Mouse (Mus musculus) neural tube, embryonic 11.5 days (tissue): ENCODE measurements around the gene Sapcd1. TPM values are rescaled to one million over a fixed set of nuclear protein-coding genes. Genes with fewer than 3 reads are reported as not detected.
A peak's percentile ranks its signal among the peaks of the same experiment; 100 is the strongest.

Experiments
- ATAC-seq: fragments of 200-750 bp; cut with Nextera tagmentation; 2 replicates; pipeline ENCODE4 v1.8.0; 2017; ENCODE audit warnings: moderate number of reproducible peaks, mild to moderate bottlenecking, moderate TSS enrichment, moderate library complexity; ENCODE audit not compliant: insufficient read depth, low FRiP score, low TSS enrichment
- DNase-seq: peaks from one replicate; pipeline ENCODE4 v3.0.0-alpha.2; 2015; ENCODE audit warnings: low spot score
- H3K27ac ChIP-seq: fragments of 300-500 bp; sonication (generic); 2 replicates; pipeline ENCODE4 v1.5.1; 2014; ENCODE audit warnings: low read depth, mild to moderate bottlenecking, low read length
- H3K27me3 ChIP-seq: fragments of 300-500 bp; sonication (generic); 2 replicates; pipeline ENCODE4 v1.6.1; 2014; ENCODE audit warnings: mild to moderate bottlenecking, low read length, mixed read lengths; ENCODE audit not compliant: control insufficient read depth, insufficient read depth
- H3K36me3 ChIP-seq: fragments of 300-500 bp; sonication (generic); 2 replicates; pipeline ENCODE4 v1.6.1; 2014; ENCODE audit warnings: mild to moderate bottlenecking, low read length, moderate library complexity, mixed read lengths; ENCODE audit not compliant: control insufficient read depth, insufficient read depth
- H3K4me1 ChIP-seq: fragments of 300-500 bp; sonication (generic); 2 replicates; pipeline ENCODE4 v1.6.1; 2014; ENCODE audit warnings: low read length, mixed read lengths; ENCODE audit not compliant: control insufficient read depth, insufficient read depth
- H3K4me2 ChIP-seq: fragments of 300-500 bp; sonication (generic); 2 replicates; pipeline ENCODE4 v1.6.1; 2014; ENCODE audit warnings: low read depth, mild to moderate bottlenecking, moderate library complexity
- H3K4me3 ChIP-seq: fragments of 300-500 bp; sonication (generic); 2 replicates; pipeline ENCODE4 v1.5.1; 2014; ENCODE audit warnings: low read depth, low read length
- H3K9ac ChIP-seq: fragments of 300-500 bp; sonication (generic); 2 replicates; pipeline ENCODE4 v1.6.1; 2014; ENCODE audit warnings: mild to moderate bottlenecking, low read length
- H3K9me3 ChIP-seq: fragments of 300-500 bp; sonication (generic); 2 replicates; pipeline ENCODE4 v1.6.1; 2016; ENCODE audit warnings: low read length; ENCODE audit not compliant: control insufficient read depth
- WGBS: fragments of 180-500 bp; shearing (Covaris S2); extraction: QIAGEN DNeasy Blood & Tissue Kit; methylation state at CpG from one replicate; pipeline ENCODE4 v1.1.7; 2014; 5-methylcytosine and 5-hydroxymethylcytosine counted together
- polyA plus RNA-seq: library from polyadenylated mRNA; unstranded; fragments of >200 nt; fragmentation: Nextera tagmentation; extraction: Ambion mirVana; gene quantifications from 2 replicates; pipeline ENCODE4 v1.2.1, GENCODE M21; 2014

The Sapcd1 gene
- polyA plus RNA-seq, 1 experiment from 2014 or later, result 5.2 TPM

DNA sequence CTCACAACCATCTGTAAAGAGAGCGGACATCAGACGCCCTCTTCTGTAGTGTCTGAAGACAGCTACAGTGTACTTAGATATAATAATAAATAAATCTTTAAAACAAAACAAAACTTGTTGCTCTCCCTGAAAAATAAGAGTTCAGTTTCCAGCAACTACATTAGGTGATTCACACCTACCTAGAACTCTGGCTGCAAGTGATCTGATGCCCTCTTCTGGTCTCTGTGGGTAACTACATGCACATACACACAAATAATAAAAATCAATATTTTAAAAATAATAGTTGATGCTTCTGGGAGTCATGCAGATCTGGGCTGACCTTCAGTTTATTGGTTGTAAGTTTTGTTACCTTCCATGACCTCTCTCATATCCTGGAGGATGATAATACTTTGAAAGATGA, 43.6 kb downstream of the Sapcd1 start:
- peaks cover 10% of the 10 kb centered on the region for H3K4me1 ChIP-seq
- no peaks in the 10 kb centered on the region for H3K9me3 ChIP-seq
- 80% methylated on average over 2 of the region's 2 CpGs for WGBS
- H3K27me3 ChIP-seq, result no peaks in the 10 kb centered on the region
- no peak overlapping the region for H3K4me2 ChIP-seq
- H3K27ac ChIP-seq, result no peak overlapping the region
- ATAC-seq (no peak), DNase-seq (no peak)
- no peak overlapping the region for H3K4me3 ChIP-seq
- peaks cover 6% of the 10 kb centered on the region for H3K36me3 ChIP-seq
- no peak overlapping the region for H3K9ac ChIP-seq

DNA sequence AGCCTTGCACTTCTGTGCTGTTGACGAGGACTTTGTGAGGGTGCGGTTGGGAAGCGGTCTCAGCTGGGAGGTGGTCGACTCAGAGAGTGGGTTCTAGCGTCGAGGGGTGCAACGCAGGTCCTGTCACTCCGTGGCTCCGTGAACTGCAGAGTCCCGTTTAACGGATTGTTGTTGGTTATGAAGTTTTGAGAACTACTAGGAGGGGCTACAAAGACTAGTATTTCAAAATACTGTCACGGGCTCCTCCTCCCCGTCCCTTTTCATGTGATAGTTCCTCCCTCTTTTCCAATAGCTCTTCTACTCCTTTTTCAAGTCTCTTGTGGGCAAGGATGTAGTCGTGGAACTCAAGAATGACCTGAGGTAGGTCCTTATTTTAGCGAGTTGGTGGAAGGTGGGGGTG, 45.5 kb downstream of the Sapcd1 start:
- WGBS, result under 1% methylated on average over 15 of the region's 15 CpGs

DNA sequence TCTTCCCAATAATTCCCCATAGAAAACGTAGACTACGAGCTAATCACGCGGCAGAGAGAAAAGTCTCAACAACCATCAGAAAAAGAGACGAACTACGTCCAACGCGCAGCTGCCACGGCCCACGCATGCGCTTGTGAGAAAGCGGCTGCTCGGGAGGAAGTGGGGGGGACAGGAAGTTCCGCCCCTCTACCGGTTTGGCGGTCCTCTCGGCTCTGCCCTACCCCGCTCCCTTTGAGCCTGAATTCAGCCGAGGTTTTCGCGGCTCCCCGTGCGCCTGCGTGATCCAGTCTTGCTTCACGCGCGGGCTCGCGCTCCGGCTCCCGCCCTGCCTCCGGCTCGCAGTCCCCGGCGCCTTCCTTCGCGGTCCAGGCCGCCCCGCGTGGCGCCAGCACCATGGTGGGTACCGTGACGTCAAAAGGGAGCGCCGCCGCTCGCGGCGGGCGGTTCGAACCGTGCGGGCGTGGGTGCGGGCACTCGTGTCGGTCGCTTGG, 46.1 kb downstream of the Sapcd1 start, which contains the start of gene Lsm2:
Lsm2 (plus strand) TSS at position 173 of the 491 bp plus-strand sequence.
- peaks cover 10% of the 10 kb centered on the region for H3K4me1 ChIP-seq
- peak within 1 kb of the TSS; percentile 92 for H3K9ac ChIP-seq
- H3K9me3 ChIP-seq, result no peaks in the 10 kb centered on the region
- peak within 1 kb of the TSS; percentile 71 for H3K4me2 ChIP-seq
- H3K4me3 ChIP-seq, result peak within 1 kb of the TSS; percentile 89
- no peaks in the 10 kb centered on the region for H3K27me3 ChIP-seq
- DNase-seq (peak; percentile 92), ATAC-seq (peak; percentile 90)
- under 1% methylated on average over 57 of the region's 58 CpGs for WGBS
- H3K36me3 ChIP-seq, result peaks cover 6% of the 10 kb centered on the region
- H3K27ac ChIP-seq, result peak within 1 kb of the TSS; percentile 89

More for the DNA sequence above, 45.5 kb downstream of the Sapcd1 start:
- H3K9me3 ChIP-seq, result no peaks in the 10 kb centered on the region
- no peaks in the 10 kb centered on the region for H3K27me3 ChIP-seq
- H3K4me3 ChIP-seq, result peak overlapping the region; percentile 89
- DNase-seq (no peak), ATAC-seq (no peak; the same call in 1 of the 2 replicates)
- peak overlapping the region; percentile 92 for H3K9ac ChIP-seq
- H3K36me3 ChIP-seq, result peaks cover 6% of the 10 kb centered on the region
- peak overlapping the region; percentile 71 for H3K4me2 ChIP-seq
- H3K4me1 ChIP-seq, result peaks cover 10% of the 10 kb centered on the region
- peak overlapping the region; percentile 89 for H3K27ac ChIP-seq

GRCm38 (mm10) chr17:34980655-34981054, 47.2 kb downstream of the Sapcd1 start:
- Histone ChIP-seq H3K4me3 (peak overlapping the region; percentile 89), H3K9me3 (no peaks in the 10 kb centered on the region), H3K27ac (no peak overlapping the region), H3K27me3 (no peaks in the 10 kb centered on the region), H3K9ac (peak overlapping the region; percentile 92), H3K36me3 (peaks cover 2% of the 10 kb centered on the region; the same call in 1 of the 2 replicates), H3K4me1 (peaks cover 10% of the 10 kb centered on the region), H3K4me2 (peak overlapping the region; percentile 71)
- DNase-seq, result peak; percentile 9
- ATAC-seq, result no peak
- 17% methylated on average over 2 of the region's 2 CpGs for WGBS

- H3K9ac ChIP-seq, result no peak overlapping the region
- no peak overlapping the region for H3K4me2 ChIP-seq
- H3K4me3 ChIP-seq, result no peak overlapping the region
- ATAC-seq (no peak), DNase-seq (no peak)
- no peaks in the 10 kb centered on the region for H3K27me3 ChIP-seq
- no peak overlapping the region for H3K27ac ChIP-seq
- peaks cover 10% of the 10 kb centered on the region for H3K4me1 ChIP-seq
- 90% methylated on average over 4 of the region's 4 CpGs for WGBS
- H3K9me3 ChIP-seq, result no peaks in the 10 kb centered on the region
- H3K36me3 ChIP-seq, result no peaks in the 10 kb centered on the region
Measured at GRCm38 (mm10) chr17:34979631-34980030, 48.2 kb downstream of the Sapcd1 start.

GRCm38 (mm10) chr17:34978239-34978638, 49.6 kb downstream of the Sapcd1 start:
- no peaks in the 10 kb centered on the region for H3K9me3 ChIP-seq
- H3K27ac ChIP-seq, result no peak overlapping the region
- H3K4me3 ChIP-seq, result no peak overlapping the region
- DNase-seq (no peak), ATAC-seq (no peak)
- no peaks in the 10 kb centered on the region for H3K27me3 ChIP-seq
- WGBS, result 91% methylated on average over 27 of the region's 27 CpGs
- no peak overlapping the region for H3K4me2 ChIP-seq
- no peak overlapping the region for H3K9ac ChIP-seq
- H3K4me1 ChIP-seq, result peaks cover 10% of the 10 kb centered on the region
- H3K36me3 ChIP-seq, result no peaks in the 10 kb centered on the region

GRCm38 (mm10) chr17:34977000-34977399, 50.8 kb downstream of the Sapcd1 start:
- peaks cover 3% of the 10 kb centered on the region for H3K4me1 ChIP-seq
- ATAC-seq, result no peak
- H3K36me3 ChIP-seq, result no peaks in the 10 kb centered on the region
- no peaks in the 10 kb centered on the region for H3K27me3 ChIP-seq
- H3K9me3 ChIP-seq, result no peaks in the 10 kb centered on the region
- H3K27ac ChIP-seq, result no peak overlapping the region
- H3K4me2 ChIP-seq, result no peak overlapping the region
- H3K4me3 ChIP-seq, result no peak overlapping the region
- 94% methylated on average over 20 of the region's 20 CpGs for WGBS
- H3K9ac ChIP-seq, result no peak overlapping the region
- no peak for DNase-seq

Other genes with a start within 250 kb of the Sapcd1 start
- not detected in 2 replicates for gene Cyp21a1, start 223.5 kb downstream of the Sapcd1 start, polyA plus RNA-seq
- gene Stk19, start 191.1 kb downstream of the Sapcd1 start, polyA plus RNA-seq, result 20.3 and 24.7 TPM in 2 replicates
- 69.4 and 71.0 TPM in 2 replicates for gene Dxo, start 191.0 kb downstream of the Sapcd1 start, polyA plus RNA-seq
- gene Skiv2l, start 177.8 kb downstream of the Sapcd1 start, polyA plus RNA-seq, result 45.0 and 55.7 TPM in 2 replicates
- gene Nelfe, start 177.6 kb downstream of the Sapcd1 start, polyA plus RNA-seq, result 125 and 132 TPM in 2 replicates
- gene Cfb, start 165.5 kb downstream of the Sapcd1 start, polyA plus RNA-seq, result 2.6 and 2.9 TPM in 2 replicates
- gene Zbtb12, start 148.5 kb downstream of the Sapcd1 start, polyA plus RNA-seq, result 1.7 and 2.1 TPM in 2 replicates
- gene Gm20547, start 146.0 kb downstream of the Sapcd1 start, polyA plus RNA-seq, result not detected in 2 replicates
- gene C2, start 129.8 kb downstream of the Sapcd1 start, polyA plus RNA-seq, result 0.57 and 0.86 TPM in 2 replicates
- gene Ehmt2, start 129.5 kb downstream of the Sapcd1 start, polyA plus RNA-seq, result 62.7 and 70.3 TPM in 2 replicates
- not detected in 2 replicates for gene Slc44a4, start 113.5 kb downstream of the Sapcd1 start, polyA plus RNA-seq
- gene Neu1, start 96.8 kb downstream of the Sapcd1 start, polyA plus RNA-seq, result 16.4 and 16.8 TPM in 2 replicates
- gene Hspa1b, start 68.8 kb downstream of the Sapcd1 start, polyA plus RNA-seq, result 0.13 and 0.37 TPM in 2 replicates
- gene Gm20481, start 58.1 kb downstream of the Sapcd1 start, polyA plus RNA-seq, result not detected in 2 replicates
- 1.1 and 1.9 TPM in 2 replicates for gene Hspa1a, start 55.9 kb downstream of the Sapcd1 start, polyA plus RNA-seq
- gene Hspa1l, start 55.3 kb downstream of the Sapcd1 start, polyA plus RNA-seq, result 1.8 and 2.0 TPM in 2 replicates
- 209 and 211 TPM in 2 replicates for gene Lsm2, start 46.2 kb downstream of the Sapcd1 start, polyA plus RNA-seq
- 109 and 114 TPM in 2 replicates for gene Vars, start 27.0 kb downstream of the Sapcd1 start, polyA plus RNA-seq
- gene Vwa7, start 11.4 kb downstream of the Sapcd1 start, polyA plus RNA-seq, result 0.08 TPM in 1 of 2 replicates, not detected in the other
- gene Msh5, start 18.7 kb upstream of the Sapcd1 start, polyA plus RNA-seq, result 4.1 and 6.2 TPM in 2 replicates
- gene Clic1, start 21.9 kb upstream of the Sapcd1 start, polyA plus RNA-seq, result 82.8 and 89.7 TPM in 2 replicates
- gene Ddah2, start 31.0 kb upstream of the Sapcd1 start, polyA plus RNA-seq, result 638 and 659 TPM in 2 replicates
- 0.43 TPM in 1 of 2 replicates, not detected in the other for gene Ly6g6c, start 37.4 kb upstream of the Sapcd1 start, polyA plus RNA-seq
- gene Mpig6b, start 38.2 kb upstream of the Sapcd1 start, polyA plus RNA-seq, result 1.5 and 2.0 TPM in 2 replicates
- gene Ly6g6e, start 48.9 kb upstream of the Sapcd1 start, polyA plus RNA-seq, result 0.39 and 0.46 TPM in 2 replicates
- 1.0 and 3.2 TPM in 2 replicates for gene Ly6g6d, start 50.0 kb upstream of the Sapcd1 start, polyA plus RNA-seq
- 1.3 and 1.4 TPM in 2 replicates for gene Ly6g6f, start 57.6 kb upstream of the Sapcd1 start, polyA plus RNA-seq
- gene Abhd16a, start 61.2 kb upstream of the Sapcd1 start, polyA plus RNA-seq, result 50.5 and 59.9 TPM in 2 replicates
- gene Ly6g5c, start 80.3 kb upstream of the Sapcd1 start, polyA plus RNA-seq, result not detected in 2 replicates
- 0.45 and 0.78 TPM in 2 replicates for gene Ly6g5b, start 87.4 kb upstream of the Sapcd1 start, polyA plus RNA-seq
- 26.1 and 28.9 TPM in 2 replicates for gene Gpank1, start 93.4 kb upstream of the Sapcd1 start, polyA plus RNA-seq
- gene Csnk2b, start 94.0 kb upstream of the Sapcd1 start, polyA plus RNA-seq, result 303 and 319 TPM in 2 replicates
- 7.0 and 7.6 TPM in 2 replicates for gene D17H6S53E, start 98.4 kb upstream of the Sapcd1 start, polyA plus RNA-seq
- gene Apom, start 104.0 kb upstream of the Sapcd1 start, polyA plus RNA-seq, result 0.81 and 0.93 TPM in 2 replicates
- 99.4 and 105 TPM in 2 replicates for gene Bag6, start 107.2 kb upstream of the Sapcd1 start, polyA plus RNA-seq
- gene Prrc2a, start 136.9 kb upstream of the Sapcd1 start, polyA plus RNA-seq, result 185 and 194 TPM in 2 replicates
- gene Aif1, start 148.1 kb upstream of the Sapcd1 start, polyA plus RNA-seq, result 4.1 and 6.7 TPM in 2 replicates
- gene Lst1, start 160.4 kb upstream of the Sapcd1 start, polyA plus RNA-seq, result 5.8 and 9.1 TPM in 2 replicates
- gene Ltb, start 166.4 kb upstream of the Sapcd1 start, polyA plus RNA-seq, result 0.27 TPM in 1 of 2 replicates, not detected in the other
- gene Tnf, start 174.0 kb upstream of the Sapcd1 start, polyA plus RNA-seq, result 0.16 TPM in 1 of 2 replicates, not detected in the other
- 0.28 TPM in 1 of 2 replicates, not detected in the other for gene Lta, start 177.3 kb upstream of the Sapcd1 start, polyA plus RNA-seq
- 0.50 TPM in 1 of 2 replicates, not detected in the other for gene Gm16181, start 192.8 kb upstream of the Sapcd1 start, polyA plus RNA-seq
- 14.1 and 16.8 TPM in 2 replicates for gene Atp6v1g2, start 205.6 kb upstream of the Sapcd1 start, polyA plus RNA-seq
- gene Nfkbil1, start 207.8 kb upstream of the Sapcd1 start, polyA plus RNA-seq, result 4.7 and 5.0 TPM in 2 replicates
- gene Ddx39b, start 213.7 kb upstream of the Sapcd1 start, polyA plus RNA-seq, result 634 and 672 TPM in 2 replicates
- 47.9 and 56.5 TPM in 2 replicates for gene H2-D1, start 234.7 kb upstream of the Sapcd1 start, polyA plus RNA-seq